Mouse (Mus musculus) kidney, adult 2 months (tissue): ENCODE measurements around the gene Maco1.

Source experiments
- CTCF ChIP-seq: fragments of 200-500 bp; conservative IDR thresholded peaks from 2 replicates; pipeline ENCODE4 v1.5.1; 2011; ENCODE audit warnings: low read depth, mild to moderate bottlenecking, control low read depth, low read length, moderate library complexity, mixed read lengths; ENCODE audit not compliant: insufficient read depth, insufficient read length
- POLR2A ChIP-seq: fragments of 200-500 bp; IDR thresholded peaks from one replicate; pipeline ENCODE4 v1.6.1; 2011; ENCODE audit warnings: low read depth, low read length, control low read depth

DNA sequence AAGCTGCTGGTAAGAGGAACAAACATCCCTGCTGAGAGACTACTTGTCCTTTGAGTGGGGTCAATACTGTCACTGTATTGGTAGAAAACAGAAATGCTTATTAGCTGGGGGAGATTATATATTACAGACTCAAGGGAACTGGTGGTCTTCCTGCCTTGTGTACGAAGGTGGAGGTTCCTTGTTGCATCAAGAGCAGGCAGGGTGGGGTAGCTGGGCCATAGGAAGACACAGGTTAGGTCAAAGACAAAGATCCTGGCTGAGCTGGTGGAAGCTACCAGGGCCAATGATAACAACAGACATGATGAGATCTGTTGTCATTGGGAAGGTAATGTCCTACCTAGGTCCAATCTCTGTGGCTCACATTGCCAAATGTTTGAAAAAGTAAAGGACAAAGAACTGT is 12.9 kb downstream of the Maco1 start:
- TF ChIP-seq CTCF (no peak), POLR2A (no peak)
